Mouse (Mus musculus): ENCODE data around the gene Slc35g2. TPM values are rescaled to one million over a fixed set of nuclear protein-coding genes. Genes with fewer than 3 reads are reported as not detected.

The Slc35g2 gene
- 1 to 10 TPM in 1 of 2 experiments, under 1 TPM in 1; 0.51 to 1.3 TPM for total RNA-seq (2021)
- long read RNA-seq, experiment 1, partial matches to known transcripts: 0 of 2 reads
- long read RNA-seq, experiment 1, other reads (novel, unspliced or antisense): 0 of 2 reads
- long read RNA-seq, experiment 2, partial matches to known transcripts: 0 of 1 reads
- long read RNA-seq, experiment 2, other reads (novel, unspliced or antisense): 1 of 1 reads

DNA sequence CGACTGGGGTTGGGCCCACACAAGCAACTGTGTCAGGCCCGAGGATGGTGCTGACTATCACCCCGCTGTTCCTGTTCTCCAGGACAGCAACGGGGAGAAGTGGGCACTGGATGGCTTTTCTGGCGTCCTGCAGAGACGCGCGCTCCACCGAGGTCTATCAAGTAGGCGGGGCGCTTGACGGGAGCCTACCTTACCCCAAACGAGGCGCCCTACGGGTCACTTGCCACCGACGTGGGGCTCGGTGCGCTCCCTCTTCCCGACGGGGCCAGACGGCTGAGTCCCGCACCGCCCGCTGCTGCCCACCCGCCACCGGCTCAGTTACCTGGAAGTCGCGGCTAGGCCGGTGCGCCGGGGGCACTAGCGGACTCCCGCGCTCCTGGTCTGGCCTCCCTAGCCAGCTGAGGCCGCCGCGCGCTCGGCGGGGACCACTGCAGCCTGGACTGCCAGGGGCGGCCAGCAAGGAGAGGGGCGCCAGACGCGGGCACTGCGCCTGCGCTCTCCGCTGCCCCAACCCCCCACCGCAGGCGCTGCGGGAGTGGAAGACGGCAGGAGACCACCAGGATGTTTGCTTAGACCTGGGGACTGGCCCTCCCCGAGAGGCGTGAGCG, at the start of gene Slc35g2:
Gene Slc35g2, minus strand, starts transcription at position 465 of the 608 bp plus-strand sequence.
- DNase-seq: peak; percentile 36
- intact Hi-C loops (cut with DNase I): no loop called here
- H3K4me3 ChIP-seq: peak within 1 kb of the TSS; percentile 78
- no peak for TF ChIP-seq CTCF (IDR thresholded peaks at IDR 0.05)
- peak within 1 kb of the TSS; percentile 53 for H3K27ac ChIP-seq

DNA sequence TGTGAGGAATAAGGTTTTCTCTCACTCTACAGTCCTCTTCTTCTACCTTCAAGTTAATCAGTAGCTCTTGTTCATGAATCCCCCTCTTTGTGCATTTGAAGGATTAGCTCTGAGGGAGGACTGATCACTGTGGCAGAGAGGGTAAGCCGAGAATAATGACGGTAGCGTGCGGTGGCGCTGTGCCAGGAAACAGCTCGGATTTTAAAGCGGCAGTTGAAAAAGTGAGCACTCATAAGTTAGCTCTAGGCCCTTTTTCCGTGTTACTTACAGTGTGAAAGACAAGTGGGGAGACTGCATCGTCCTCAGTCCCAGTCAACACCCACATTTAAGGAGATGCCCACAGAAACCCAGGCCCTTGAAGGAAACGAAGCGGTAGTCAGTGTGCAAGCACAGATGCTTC, 46.1 kb upstream of the Slc35g2 start:
- Histone ChIP-seq H3K4me3 (peak overlapping the region; percentile 36), H3K27ac (no peak overlapping the region)
- DNase-seq: peak; percentile 30
- no peak for TF ChIP-seq CTCF (IDR thresholded peaks at IDR 0.05)
- intact Hi-C loops (cut with DNase I): no loop called here

DNA sequence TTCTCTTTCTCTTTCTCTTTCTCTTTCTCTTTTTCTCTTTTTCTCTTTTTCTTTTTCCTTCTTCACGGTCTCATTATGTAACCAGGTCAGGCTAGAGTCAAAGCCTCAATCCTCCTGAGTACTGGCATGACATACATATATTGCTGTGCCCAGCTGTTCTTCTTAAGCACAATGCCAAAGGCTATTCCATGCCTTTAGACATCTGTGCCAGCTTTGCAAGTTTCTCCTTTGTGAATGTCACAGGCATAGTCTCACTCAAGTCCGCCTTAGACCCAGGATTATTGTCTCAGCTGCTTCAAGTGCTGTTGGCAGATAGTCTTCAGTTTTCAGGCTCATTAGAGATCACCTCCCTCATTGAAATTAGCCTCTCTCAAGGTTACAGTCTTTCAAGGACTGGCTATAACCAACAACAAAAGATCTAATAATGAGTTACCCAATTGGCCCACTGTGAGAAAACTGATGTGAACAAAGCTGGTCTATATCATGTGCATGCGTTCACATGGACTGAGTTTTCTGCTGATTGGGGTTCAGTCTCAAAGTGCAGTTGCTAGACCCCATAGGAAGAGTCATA, 42.7 kb upstream of the Slc35g2 start:
- intact Hi-C loops (cut with DNase I): no loop called here
- DNase-seq: no peak
- no peak for TF ChIP-seq CTCF (IDR thresholded peaks at IDR 0.05)

DNA sequence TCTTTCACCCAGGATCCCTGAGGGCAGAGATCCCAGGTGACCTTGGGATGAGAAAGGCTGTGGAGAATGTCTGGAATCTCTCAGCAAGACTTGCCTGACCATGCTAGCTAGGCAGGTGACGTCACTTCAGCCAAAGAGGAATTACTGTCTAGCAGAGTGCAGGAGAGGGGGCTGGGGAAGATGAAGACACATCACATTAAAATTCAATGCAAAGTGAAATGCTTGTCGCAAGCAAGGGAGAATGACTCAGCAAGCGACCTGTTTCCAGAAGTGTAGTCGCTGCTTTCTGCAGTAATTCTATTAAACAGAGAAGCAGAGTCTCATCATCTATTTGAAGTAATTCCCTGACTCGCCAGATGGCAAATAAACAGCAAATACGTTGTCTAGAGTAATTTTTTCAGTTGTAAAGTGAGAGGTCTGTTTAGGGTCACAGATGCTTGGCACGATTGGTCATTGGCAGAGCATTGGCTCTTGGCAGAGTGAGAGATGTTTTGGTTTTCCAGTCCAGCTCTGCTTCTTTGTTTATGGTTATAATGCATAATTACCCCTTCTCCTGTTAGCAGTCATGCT, 35.2 kb upstream of the Slc35g2 start:
- intact Hi-C loops (cut with DNase I): no loop called here
- H3K27ac ChIP-seq: 0 out of 2 replicates have a peak overlapping the region, but pooled peaks have one; percentile 17
- no peak for DNase-seq

More for the DNA sequence above, 42.7 kb upstream of the Slc35g2 start:
- Histone ChIP-seq H3K27ac (no peak overlapping the region), H3K4me3 (no peak overlapping the region)

DNA sequence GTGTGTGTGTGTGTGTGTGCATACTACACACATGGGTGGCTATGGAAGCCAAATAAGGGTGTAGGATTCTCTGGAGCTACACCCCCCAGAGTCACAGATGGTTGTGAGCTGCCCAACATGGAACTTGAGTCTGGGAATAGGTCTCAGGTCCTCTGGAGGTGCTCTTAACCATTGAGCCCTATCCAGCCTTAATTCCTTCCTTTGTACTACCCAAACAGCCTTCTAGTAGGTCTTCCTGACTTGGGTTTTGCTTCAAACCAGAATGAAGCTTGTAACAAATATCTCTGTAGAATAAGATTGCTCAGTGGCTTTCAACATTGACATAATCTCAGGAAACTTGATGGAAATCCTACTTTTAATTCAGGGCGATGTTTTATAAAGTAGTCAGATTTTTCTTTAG, 34.6 kb upstream of the Slc35g2 start:
- intact Hi-C loops (cut with DNase I): no loop called here
- TF ChIP-seq CTCF (IDR thresholded peaks at IDR 0.05): no peak
- no peak for DNase-seq
- Histone ChIP-seq H3K4me3 (no peak overlapping the region), H3K27ac (0 out of 2 replicates have a peak overlapping the region, but pooled peaks have one; percentile 17)

More for the DNA sequence above, 35.2 kb upstream of the Slc35g2 start:
- TF ChIP-seq CTCF (IDR thresholded peaks at IDR 0.05): no peak
- peak overlapping the region; percentile 6; the same call in 1 of the 2 replicates for H3K4me3 ChIP-seq

DNA sequence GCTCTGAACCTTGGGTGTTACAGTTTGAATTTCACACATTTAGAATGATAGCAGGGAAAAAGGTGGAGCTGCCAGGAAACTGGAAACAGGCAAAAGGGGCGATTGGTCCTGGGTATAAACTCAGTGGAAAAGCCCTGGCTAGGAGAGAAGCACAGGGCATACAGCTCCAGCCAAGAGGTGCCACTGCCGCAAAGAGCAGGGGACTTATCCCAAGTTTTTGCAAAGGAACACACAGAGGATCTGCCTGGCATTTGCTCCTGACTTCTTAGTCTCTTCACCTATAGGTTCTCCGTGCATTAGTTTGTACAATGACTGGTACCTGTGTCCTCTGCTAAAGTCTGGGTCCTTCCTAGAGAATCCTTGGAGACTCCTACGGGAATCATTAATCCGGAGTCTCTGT, 32.3 kb upstream of the Slc35g2 start:
- H3K4me3 ChIP-seq: no peak overlapping the region
- H3K27ac ChIP-seq: no peak overlapping the region
- DNase-seq: no peak
- intact Hi-C loops (cut with DNase I): no loop called here
- TF ChIP-seq CTCF (IDR thresholded peaks at IDR 0.05): no peak

DNA sequence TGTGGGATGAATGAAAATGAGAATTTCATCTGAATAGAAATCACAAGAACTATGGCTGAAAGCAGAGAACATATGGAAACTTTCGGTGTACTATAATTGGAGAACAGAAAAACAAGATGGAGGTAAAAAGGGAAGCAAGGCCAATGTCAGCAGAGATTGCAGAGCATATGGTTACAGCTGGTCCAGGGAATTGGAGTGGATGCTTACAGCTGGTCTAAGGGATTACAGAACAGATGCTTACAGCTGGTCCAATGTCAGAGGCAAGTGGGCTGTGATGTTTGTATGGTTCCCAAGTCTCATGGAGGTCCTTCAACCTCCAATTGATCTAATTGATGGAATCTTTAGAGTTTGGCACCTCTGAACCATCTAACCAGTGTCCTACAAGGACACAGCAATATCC, 31.2 kb upstream of the Slc35g2 start:
- H3K4me3 ChIP-seq: no peak overlapping the region
- intact Hi-C loops (cut with DNase I): no loop called here
- TF ChIP-seq CTCF (IDR thresholded peaks at IDR 0.05): no peak
- no peak overlapping the region for H3K27ac ChIP-seq
- no peak for DNase-seq

DNA sequence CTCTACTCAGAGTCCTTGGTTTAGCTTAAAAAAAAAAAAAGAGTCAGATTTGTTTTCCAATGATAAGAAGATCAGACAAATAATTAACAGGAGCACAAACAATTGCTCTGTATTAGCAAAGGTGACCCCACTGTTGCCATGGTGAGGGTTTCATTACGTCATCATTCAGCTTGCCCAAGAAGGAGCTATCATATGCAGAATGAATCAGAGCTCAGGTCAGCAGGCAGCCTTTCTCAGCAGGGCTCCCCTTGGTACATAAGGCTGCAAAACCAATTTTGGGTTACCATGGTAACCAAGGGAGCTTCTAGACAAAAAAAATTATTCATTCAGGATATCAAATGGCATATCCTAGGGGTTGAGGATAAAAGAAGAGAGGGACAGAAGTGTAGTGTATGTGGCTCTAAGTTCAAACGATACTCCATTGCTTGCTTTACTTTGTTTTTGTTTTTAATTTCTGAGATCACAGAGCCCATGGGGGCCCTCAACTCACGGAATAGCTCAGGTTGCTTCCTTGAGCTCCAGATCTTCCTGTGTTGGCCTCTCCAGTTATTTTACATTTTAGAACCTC, 29.0 kb upstream of the Slc35g2 start:
- TF ChIP-seq CTCF (IDR thresholded peaks at IDR 0.05): no peak
- no peak overlapping the region for H3K4me3 ChIP-seq
- intact Hi-C loops (cut with DNase I): no loop called here
- no peak for DNase-seq
- no peak overlapping the region for H3K27ac ChIP-seq

DNA sequence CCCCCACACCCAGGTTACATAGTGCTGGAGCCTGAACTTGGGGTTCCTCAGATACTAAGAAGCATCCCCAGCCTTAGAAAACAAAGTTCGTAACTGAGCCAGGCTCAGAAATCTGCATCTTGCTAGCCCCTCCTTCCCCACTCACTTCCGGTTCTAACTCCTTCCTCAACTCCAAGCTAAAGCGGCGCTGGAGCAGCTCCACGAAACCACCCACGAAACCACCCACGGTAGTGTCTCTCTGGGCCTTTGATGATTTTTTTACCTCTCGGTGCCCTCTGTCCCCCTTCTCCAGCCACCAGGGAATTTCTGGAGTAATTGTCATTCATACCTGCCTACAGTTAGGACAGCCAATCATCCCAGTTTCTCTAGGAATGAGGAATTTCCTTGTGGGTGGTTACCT, 26.7 kb upstream of the Slc35g2 start, which contains the start of gene Stag1:
Gene Stag1, plus strand, starts transcription at position 253 of the 400 bp plus-strand sequence.
- intact Hi-C loops (cut with DNase I): no loop called here
- no peak for TF ChIP-seq CTCF (IDR thresholded peaks at IDR 0.05)
- H3K4me3 ChIP-seq: no peak within 1 kb of the TSS
- no peak within 1 kb of the TSS for H3K27ac ChIP-seq
- no peak for DNase-seq

DNA sequence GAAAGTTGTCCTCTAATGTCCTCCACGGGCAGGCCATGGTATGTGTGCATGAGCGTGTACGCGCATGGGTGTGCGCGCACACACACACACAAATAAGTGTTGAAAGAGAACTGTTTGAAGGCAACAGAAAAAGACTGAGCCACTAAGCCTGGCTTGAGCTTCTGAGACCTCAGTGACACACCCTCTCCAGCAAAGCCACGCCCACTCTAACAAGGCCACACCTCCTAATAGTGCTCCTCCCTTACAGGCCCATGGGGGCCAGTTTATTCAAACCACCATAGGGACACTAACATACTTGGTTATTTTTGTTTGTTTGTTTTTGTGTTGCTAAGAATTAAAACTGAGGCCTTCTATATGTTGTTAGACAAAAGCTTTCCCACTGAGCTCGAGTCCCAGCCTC, 25.4 kb upstream of the Slc35g2 start:
- Histone ChIP-seq H3K4me3 (no peak overlapping the region), H3K27ac (no peak overlapping the region)
- intact Hi-C loops (cut with DNase I): no loop called here
- no peak for DNase-seq
- TF ChIP-seq CTCF (IDR thresholded peaks at IDR 0.05): no peak

DNA sequence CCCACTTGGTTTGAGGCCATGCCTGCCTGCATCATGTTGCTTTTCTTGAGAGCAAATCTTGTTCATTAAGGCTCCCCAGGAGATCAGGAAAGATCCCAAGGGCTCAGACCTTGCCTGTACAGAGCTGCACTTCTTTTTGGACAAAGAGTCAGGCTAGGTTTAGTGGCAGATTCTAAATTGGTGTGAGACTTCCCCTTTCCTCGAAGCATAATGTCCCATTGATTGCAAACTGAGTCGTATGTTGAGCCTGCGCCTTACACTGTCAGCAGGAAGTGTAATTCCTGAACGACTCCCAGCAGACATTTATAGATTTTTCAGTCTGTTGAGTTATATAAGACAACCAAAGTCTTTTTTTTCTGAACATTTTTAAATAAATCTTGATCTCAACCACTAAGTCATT, 19.6 kb upstream of the Slc35g2 start:
- no peak for DNase-seq
- TF ChIP-seq CTCF (IDR thresholded peaks at IDR 0.05): no peak
- no peak overlapping the region for H3K4me3 ChIP-seq
- intact Hi-C loops (cut with DNase I): no loop called here
- no peak overlapping the region for H3K27ac ChIP-seq

DNA sequence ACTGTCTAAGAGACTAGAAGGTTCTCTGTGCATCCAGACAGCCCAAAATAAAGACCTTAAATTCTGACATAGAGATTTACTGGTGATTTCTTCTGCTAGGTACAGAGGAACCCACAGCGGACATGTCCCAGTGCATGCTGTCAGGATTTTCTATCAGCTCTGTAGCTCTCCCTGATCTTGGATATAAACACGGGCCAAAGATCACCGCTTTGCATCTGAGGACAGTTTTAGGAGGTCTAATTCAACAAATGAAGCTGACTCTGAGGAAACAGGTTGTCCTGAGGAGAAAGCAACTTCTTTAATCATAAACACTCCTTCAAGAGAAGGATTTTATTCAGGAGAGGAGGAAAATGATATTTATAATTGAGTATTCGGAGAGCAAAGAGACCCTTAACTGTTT, 13.1 kb upstream of the Slc35g2 start:
- intact Hi-C loops (cut with DNase I): no loop called here
- no peak for DNase-seq
- no peak overlapping the region for H3K27ac ChIP-seq
- TF ChIP-seq CTCF (IDR thresholded peaks at IDR 0.05): no peak
- H3K4me3 ChIP-seq: no peak overlapping the region

Measured in gastrocnemius, adult 2 months (tissue).